Mouse (Mus musculus) c-Kit-positive CD71-positive TER-119-positive erythroid progenitor cells, embryonic 14.5 days (primary cell): ENCODE measurements around the gene Adora2b.
"Not testable (repeated sequence)": the region's sequence is repeated elsewhere in the genome, so short reads cannot be mapped to it uniquely, and the experiment has no call there.

Experiments
- DNase-seq: peaks from one replicate; pipeline ENCODE4 v3.0.0-alpha.2; 2013; ENCODE audit warnings: low spot score

The Adora2b gene

DNA sequence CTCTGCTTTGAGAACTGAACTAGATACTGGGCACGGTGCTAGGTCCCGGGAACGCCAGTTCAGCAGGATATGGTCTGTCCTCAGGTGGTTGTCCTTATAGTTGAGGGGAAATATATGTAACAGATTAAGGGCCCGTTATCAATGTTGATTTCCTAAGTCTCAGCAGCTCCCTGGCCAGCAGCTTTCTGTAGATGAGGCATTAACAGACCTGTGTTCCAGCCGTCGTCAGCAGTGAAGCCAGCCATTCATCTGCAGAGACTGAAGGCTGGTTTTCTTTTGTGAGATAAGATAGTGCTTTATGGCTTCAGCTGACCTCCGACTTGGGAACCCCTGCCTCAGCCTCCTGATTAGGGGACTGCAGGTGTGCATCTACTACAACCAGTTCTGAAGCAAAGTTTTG lies 15.2 kb downstream of the Adora2b start:
- DNase-seq: no peak

DNA sequence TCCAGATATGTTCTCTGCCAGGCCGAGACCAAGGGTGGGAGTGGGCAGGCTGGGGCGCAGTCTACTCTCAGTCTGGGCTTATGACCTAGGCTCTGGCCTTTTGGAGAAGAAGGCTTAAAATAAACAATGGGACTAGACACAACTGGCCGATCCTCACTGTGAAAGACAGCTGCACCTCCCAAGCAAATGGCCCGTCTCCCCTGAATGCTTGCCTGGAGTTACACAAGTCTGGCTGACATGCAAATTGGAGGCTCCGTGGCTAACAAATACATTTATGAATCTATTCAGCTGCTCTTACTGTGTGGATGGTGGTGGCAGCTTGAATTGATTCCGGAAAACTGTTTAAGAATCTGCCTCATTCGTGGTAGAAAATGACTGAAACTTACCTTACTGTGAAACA lies 16.9 kb downstream of the Adora2b start:
- DNase-seq: no peak

DNA sequence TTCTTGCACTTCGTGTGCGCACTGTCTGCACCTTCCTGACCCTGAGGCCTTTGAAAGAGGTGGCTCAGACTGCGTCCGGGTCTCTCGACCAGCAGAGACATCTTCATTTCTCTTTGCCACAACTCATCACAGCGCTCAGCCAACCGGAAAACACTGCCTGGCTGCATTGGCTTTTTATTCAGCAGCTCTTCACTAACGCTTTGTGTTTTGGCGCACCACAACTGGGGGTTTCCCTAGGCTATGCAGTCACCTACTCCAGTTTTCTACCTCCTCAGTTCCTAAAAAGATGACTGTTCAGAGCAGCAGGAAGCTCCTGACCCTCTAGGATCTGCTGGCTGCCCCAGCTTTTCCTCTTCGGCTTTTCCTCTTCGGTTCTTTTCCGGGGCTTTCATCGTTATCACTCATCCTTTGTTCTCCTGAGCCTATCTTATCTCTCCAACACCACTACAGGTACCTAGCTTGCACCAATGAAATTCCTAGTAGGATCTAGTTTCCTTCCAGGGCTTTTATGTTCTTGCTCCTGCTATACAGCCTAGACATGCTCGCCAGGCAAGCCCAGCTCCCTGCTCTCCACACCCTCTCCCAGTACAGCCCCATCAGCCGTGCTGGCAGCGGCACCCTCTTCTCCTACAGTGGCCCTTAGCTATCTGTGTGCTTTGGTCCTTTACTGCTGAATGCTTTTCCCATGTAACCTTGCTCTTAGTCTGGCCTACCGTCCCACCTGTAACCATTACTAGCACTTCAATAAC lies 17.9 kb downstream of the Adora2b start:
- DNase-seq: no peak

DNA sequence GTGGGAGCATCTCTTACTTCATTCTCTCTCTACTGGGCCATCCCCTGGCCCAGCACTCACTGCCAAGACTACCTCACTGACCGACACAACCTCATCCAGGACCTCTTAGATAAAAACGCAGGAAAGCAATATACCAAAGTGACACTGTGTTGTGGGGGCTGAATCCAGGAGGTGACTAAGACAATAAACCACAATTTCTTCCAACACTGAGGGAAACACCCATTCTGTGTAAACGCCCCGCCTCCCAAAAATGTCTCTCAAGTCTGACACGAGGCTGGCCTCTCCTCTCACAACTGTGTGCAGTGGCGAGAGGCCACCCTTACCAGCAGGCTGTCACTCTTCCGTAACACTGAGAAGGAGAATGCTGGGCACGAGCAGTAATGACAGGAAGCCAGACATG lies 19.6 kb downstream of the Adora2b start:
- DNase-seq: no peak

DNA sequence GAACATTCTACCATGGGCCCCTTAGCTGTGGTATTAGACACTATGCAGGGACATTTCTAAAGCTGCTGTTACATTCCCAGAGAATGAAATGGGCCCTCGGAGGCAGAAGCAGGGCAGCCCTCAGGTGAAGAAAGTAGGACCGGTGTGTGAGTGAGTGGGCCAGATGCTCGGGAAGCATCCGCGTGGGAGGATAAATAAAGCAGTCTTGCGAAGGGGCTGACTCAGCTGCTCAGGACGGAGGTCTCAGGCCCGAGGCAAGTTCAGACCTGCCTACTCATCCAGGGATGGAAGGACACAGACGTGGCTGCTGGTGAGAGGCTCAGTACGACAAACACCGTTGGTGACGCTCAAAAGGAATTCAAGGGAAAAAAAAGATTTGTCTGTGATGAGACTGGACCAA lies 20.3 kb downstream of the Adora2b start:
- no peak for DNase-seq

DNA sequence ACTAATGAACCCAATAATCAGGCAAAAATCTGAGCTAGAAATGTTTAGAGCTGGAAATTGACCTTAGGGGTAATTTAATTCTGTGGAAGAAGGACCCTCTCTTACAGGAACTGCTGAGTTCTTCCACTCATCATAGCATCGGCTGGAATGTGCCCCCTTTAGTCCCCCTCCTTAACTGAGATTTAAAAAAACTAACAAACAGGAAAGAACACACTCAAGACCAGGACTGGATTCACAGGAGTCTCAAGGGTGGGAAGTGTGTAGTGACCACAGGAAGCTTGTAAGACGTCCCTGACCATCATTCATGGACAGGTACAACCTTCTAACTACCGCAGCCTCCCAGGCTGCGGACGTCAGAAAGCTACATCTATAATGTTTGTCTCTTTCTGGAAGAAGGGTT lies 22.1 kb downstream of the Adora2b start:
- no peak for DNase-seq

DNA sequence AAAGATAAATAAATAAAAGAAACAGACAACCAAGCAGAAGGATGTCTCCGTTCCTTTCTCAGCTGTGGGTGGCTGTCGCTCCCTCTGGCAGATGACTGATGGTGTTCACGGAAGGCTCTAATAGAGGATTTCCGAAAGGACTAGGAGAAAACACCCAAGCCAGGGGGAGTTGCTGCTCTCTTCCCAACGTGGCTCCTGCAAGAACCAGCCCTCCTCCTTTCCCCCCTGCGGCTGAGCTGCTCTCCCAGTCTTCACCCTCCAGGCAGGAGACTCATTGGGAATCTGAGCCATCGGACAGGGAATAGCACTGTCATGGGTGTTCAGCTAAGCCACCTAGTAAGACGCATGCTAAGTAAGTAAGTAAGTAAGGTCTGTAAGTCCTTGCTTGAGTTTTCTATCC lies 28.3 kb downstream of the Adora2b start:
- no peak for DNase-seq

DNA sequence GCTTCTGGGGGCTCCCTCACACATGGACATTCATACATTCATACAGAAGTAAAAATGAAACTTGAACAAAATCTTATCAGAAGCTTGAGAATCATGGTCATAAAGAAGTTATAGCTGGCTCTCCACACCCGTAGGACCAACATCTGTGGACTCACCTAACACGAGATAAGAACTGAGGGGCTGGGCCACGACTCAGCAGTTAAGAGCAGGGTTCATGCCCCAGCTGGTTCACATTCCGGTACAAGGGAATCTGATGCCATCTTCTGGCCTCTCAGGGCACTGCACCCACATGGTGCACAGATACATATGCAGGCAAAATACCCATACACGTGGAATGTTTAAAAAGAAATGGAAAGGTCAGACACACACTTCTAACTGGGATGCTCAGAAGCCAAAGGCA lies 29.2 kb downstream of the Adora2b start:
- DNase-seq: peak; percentile 85

DNA sequence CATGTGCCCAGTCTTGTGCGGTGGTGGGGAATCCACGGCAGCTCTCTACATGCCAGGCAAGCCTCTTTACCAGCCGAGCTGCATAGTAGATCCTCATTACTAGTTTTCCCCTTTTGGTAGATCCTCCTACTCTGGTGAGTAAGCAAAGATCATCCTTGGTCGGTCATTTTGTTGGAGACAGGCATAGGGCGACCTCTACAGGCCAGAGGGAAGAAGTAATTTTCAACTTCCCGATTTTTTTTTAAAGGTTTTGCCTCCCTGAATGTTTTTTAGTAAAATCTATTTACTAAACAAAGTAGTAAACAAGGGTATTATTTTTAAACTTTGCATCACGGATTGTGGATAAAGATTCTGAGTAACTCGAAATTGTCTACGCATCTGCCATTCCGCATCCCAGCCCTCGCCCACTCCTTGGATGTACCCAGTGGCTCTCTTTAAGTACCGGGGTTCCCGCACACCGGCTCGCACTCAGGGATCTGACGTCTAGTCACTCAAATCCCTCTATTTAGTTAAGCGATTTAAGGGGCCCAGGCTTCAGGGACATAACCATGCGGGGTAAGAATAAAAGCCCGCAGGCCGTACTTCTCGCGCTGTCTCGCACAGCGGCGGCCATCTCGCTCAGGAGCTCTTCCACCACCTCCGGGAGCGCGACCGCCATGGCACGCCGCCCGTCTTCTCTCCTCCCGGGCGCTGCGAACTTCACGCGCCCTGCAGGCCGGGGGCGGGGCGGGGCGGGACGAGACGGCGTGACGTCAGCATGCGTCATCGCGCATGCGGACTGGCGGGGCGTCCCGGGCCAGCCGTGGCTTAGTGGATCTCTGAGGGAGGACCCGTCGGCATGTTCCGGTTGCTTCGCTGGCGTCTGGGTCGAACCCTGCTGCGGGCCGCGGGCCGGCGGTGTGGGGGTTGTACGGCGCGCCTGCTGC lies 32.2 kb downstream of the Adora2b start, which contains the start of the genes Zswim7 and Ttc19:
Zswim7 (minus strand) TSS at position 701 of the 926 bp plus-strand sequence.
Ttc19 (plus strand) TSS at position 799 of the 926 bp plus-strand sequence.
- peak; percentile 90 for DNase-seq

DNA sequence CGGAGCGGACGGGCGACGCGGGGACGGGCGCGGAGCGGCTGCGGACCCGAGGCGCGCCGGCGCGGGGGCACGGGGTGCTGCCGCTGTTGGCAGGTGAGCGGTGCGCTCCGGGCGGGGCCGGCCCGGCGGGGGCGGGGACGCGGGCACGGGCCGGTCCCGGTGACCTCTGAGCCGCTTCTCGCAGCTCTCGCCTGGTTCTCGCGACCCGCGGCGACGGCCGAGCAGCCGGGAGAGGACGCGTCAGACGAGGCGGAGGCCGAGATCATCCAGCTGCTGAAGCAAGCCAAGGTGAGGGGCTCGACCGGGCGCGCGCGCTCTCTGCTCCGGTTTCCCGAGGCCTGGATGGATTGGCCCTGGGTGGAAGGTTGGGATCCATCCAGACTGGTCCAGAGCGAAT lies 32.8 kb downstream of the Adora2b start:
- peak; percentile 36 for DNase-seq

DNA sequence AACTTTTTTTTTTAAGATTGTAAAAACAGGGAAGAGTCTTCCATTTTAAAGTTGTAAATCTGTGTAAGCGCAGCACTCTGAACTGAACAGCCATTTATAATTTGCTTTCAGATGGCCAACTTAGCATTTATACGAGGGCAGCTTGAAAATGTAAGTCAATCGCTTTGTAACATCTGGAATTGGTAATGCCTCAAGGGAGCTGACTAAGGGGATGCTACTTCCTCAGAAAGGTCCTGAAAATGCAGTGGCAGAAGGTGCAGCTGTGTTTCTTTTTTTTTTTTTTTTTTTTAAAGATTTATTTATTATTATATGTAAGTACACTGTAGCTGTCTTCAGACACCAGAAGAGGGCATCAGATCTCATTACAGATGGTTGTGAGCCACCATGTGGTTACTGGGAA lies 35.2 kb downstream of the Adora2b start:
- DNase-seq: not testable (repeated sequence)

DNA sequence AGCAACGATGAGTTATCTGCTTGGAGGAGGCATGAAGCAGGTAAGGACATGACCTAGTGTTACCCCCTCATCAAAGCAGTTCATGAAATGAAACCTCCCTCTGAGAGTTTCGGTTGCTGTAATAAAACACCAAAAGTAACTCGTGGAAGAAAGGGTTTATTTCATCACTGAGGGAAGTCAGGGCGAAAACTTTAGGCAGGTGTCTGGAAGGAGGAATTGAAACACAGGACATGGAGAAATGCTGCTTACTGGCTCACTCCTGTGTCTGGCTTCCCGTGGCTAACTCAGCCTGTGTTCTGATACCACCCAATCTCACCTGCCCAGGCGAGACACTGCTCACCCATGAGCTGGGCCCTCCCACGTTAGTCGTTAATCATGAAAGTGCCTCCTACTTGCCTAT lies 36.2 kb downstream of the Adora2b start:
- DNase-seq: no peak

DNA sequence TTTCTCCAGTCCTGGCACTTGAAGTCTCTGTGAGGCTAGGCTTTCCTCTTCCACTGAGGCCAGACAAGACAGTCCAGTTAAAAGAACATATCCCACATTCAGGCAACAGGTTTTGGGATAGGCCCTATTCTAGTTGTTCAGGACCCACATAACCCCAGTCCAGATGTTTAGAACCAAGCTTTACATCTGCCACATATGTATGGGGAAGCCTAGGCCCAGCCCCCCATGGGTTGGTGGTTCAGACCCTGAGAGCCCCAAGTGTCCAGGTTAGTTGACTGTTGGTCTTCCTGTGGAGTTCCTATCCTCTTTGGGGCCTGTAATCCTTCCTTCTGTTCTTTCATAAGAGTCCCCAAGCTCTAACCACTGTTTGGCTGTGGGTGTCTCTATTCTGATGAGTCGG lies 38.9 kb downstream of the Adora2b start:
- no peak for DNase-seq

DNA sequence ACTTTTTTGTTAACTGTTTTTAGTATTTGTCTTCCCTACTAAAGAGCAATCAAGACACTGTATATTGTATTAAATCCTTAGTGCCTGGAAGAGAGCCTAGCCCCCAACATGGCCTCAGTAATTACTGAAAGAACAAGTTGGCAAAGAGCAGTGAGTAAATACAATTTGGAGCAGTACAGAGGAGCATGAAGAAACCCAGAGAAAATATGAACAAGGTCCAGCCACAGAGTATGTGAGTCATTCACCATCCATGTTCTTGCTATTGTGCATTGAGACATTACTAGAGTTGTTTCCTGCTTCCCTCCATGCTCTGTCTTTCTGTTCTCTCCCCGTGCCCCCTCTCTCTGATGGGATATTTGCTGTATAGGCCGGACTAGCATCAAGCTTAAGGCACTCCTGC lies 45.3 kb downstream of the Adora2b start:
- DNase-seq: no peak

DNA sequence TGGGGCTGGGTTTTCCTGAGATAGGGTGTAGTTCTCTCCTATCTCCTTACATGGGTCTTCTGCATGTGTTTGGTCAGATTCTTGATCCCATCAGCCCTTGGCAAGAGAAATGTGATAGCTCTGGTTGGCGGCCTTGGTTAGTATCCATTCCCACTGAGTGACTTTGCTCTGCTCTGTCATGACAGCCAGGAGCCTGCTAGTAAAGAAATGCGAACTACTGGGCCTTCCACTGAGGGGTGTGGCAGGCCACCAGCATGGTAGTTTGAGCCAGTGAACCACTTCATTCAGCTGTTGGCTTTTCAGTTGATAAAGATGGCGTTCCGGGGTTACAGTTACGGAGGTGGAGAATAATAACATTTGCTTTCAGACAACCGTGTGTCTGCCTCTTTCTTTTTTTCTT lies 50.1 kb downstream of the Adora2b start:
- no peak for DNase-seq

DNA sequence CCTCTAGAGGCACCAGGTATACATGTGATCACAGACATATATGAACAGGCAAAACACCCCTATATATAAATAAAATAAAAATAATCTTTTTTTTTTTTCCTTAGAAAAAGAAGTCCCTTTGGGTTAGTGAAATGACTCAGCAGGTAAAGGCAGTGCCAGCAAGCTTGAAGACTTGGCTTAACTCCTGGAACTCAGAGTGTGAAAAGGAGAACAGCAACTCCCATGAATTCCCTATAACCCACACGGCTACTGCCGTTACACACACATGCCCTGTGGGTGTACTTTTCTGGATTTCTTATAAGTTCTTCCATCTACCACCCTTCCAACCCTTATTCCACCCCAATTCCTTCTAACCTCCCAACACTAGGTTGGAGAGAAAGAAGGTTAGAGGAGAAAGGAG lies 57.1 kb downstream of the Adora2b start:
- DNase-seq: no peak

DNA sequence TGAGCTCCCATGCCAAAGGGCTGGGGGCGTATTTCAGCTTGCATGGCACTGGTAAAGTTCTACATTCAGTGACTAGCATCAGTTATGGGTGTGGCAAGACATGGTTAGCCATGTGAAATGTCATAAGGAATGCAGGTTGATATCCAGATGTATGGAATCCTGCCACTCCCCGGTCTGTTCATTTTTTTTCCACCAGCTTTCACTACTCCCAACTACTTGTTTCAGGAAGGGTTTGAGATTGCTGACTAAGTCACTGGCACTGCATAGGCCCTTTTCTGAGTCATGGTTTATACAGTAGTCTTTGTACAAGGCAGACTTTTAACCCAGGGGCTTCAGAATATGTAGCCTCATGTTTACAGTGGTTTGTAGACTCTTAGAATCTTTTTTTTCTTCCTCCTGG lies 60.5 kb downstream of the Adora2b start:
- DNase-seq: no peak

DNA sequence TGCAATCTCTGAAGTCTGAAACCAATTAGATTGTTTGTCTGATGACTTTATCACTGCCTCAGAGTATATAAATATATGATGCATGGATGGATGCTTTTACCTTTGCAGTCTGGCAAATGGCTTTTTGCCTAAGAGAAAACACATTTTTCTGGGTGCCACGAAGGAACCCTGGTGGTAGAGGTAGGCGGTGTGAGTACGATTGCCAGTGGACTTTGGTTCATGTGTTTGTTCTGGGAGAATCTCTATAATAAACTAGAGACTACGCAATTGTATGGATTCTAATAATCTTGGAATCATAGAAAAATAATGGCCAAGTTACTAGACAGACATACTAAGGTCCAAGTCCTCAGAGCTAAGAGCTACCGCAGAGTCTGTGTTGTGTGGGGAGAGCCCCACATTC lies 66.2 kb downstream of the Adora2b start:
- no peak for DNase-seq
